ENCODE assay signal across 14 mouse cellular contexts in the genomic region with DNA sequence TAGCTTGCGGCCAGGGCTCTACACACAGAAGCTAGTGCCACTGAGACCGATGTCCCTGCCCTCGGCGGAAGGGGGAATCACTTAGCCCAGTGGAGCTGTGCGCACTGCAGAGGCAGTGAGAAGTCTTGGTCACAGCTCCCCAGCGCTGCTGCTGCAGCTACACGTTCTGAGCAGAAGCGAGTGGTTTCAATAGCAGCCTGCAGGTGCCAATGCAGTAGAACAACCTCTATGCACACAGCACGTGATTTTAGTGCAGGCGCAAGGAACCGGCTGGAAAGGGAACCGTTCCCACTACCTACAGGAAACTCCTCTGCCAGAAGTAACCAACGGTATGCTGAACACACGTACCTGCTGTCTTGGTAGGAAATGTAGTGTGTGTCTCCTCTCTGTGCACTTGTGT.
"Had no signal": no experiment of that assay in that cellular context is flagged by ENCODE, and none has a peak within 500 bp of the region (broad histone marks: within the 10 kb centered on the region; RNA-seq: fewer than 3 reads in every experiment).

No protein-coding gene starts in this region.

- H3K4me3 ChIP-seq: limb, embryonic 12.5 days; liver, embryonic 13.5 days; lung, embryonic 15.5 days; midbrain, embryonic 12.5 days; stomach, embryonic 15.5 days had no signal

- H3K27me3 ChIP-seq: limb, embryonic 12.5 days; liver, embryonic 13.5 days; lung, embryonic 15.5 days; midbrain, embryonic 12.5 days; stomach, embryonic 15.5 days had no signal

- H3K4me2 ChIP-seq: limb, embryonic 12.5 days; liver, embryonic 13.5 days; lung, embryonic 15.5 days; midbrain, embryonic 12.5 days; stomach, embryonic 15.5 days had no signal

- H3K27ac ChIP-seq: limb, embryonic 12.5 days; liver, embryonic 13.5 days; lung, embryonic 15.5 days; midbrain, embryonic 12.5 days; stomach, embryonic 15.5 days had no signal

- H3K36me3 ChIP-seq: liver, embryonic 13.5 days had no signal

- H3K9ac ChIP-seq: limb, embryonic 12.5 days; liver, embryonic 13.5 days; liver, postnatal 0 days; lung, embryonic 15.5 days; midbrain, embryonic 12.5 days; stomach, embryonic 15.5 days had no signal

- ATAC-seq: liver, postnatal 0 days; midbrain, embryonic 16.5 days had no signal

- H3K9me3 ChIP-seq: limb, embryonic 12.5 days; liver, embryonic 13.5 days; lung, embryonic 15.5 days; midbrain, embryonic 12.5 days; stomach, embryonic 15.5 days had no signal

- H3K4me1 ChIP-seq: limb, embryonic 12.5 days; midbrain, embryonic 12.5 days had no signal

- DNase-seq: kidney, postnatal 10 days; kidney, postnatal 4 days; liver; liver, embryonic 13.5 days; liver, postnatal 0 days; lung, postnatal 14 days; right cerebral cortex, postnatal 14 days; thymus, adult 2 months; thymus, postnatal 25 days had no signal
